ENCODE assay signal across 7 mouse cellular contexts in the genomic region with DNA sequence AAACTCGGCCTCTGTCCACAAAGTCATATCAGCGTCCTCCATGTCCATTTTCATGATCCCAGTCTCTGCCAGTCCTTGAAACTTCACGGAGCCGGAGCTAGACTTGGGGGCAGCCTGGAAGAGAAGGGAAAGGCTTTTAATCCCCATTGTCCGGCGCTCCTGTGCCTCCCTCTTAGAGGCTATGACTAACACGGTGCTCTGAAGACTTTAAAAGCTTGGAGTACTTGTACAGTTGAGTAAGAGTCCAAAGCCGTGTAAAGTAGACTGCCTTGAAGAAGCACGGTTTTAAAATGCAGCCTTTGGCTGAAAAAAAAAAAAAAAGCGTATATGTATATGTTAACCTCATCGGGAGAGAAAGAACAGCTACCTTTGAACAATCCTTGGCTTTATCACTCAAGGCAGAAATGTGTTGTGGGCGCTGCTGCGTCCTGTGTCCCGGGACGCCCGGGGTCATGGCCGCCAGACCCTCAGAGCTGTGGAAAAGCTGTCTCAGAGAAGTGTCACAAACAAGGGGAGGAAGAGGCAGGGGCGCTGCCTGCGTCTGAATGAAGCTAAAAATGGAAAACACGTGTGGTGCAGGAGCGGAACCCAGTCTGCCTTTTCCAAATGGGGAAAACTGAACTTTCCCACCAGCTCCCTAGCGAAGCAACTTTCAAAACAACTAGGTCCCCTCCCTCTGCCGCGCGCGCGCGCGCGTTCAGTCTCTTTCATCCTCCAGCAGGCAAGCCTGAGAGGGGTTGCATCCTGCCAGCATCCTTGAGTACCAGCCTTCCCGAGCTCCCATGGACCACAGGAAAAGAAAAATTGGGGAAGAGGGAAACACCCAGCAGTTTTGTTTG.
A peak's percentile ranks its signal among the peaks of the same experiment; 100 is the strongest.
DNase-seq lines count a peak whose midpoint lies in the region; ATAC-seq and TF ChIP-seq lines count a peak whose summit lies in the region.

No protein-coding gene starts in this region.

- peak; percentile 13 for DNase-seq in adrenal gland, adult 8-10 months
- peak; percentile 15 for DNase-seq in gastrocnemius, postnatal 25 days

- no peaks in the 10 kb centered on the region for H3K9me3 ChIP-seq in E14TG2a.4 (ENCODE audit: low read length)
- H3K9me3 ChIP-seq in intestine, embryonic 16.5 days (ENCODE audit: control insufficient read depth, low read length) = no peaks in the 10 kb centered on the region
- H3K9me3 ChIP-seq in lung, embryonic 15.5 days = no peaks in the 10 kb centered on the region
- no peaks in the 10 kb centered on the region for H3K9me3 ChIP-seq in stomach, embryonic 14.5 days (ENCODE audit: control insufficient read depth, low read depth, low read length)

- TF ChIP-seq CTCF in E14TG2a.4 (conservative IDR thresholded peaks at IDR 0.05; ENCODE audit: low read length) = no peak

- peak overlapping the region; percentile 92 for H3K27ac ChIP-seq in intestine, embryonic 16.5 days (ENCODE audit: low read length)
- no peak overlapping the region for H3K27ac ChIP-seq in lung, embryonic 15.5 days
- no peak overlapping the region for H3K27ac ChIP-seq in stomach, embryonic 14.5 days (ENCODE audit: low read length)

- H3K4me3 ChIP-seq in E14TG2a.4 (replicated peaks; ENCODE audit: low read length) = peak overlapping the region; percentile 83
- H3K4me3 ChIP-seq in intestine, embryonic 16.5 days (ENCODE audit: low read length) = peak overlapping the region; percentile 56
- peak overlapping the region; percentile 56 for H3K4me3 ChIP-seq in lung, embryonic 15.5 days
- H3K4me3 ChIP-seq in stomach, embryonic 14.5 days (ENCODE audit: low read depth, low read length) = peak overlapping the region; percentile 46

- peaks cover 73% of the 10 kb centered on the region for H3K4me1 ChIP-seq in E14TG2a.4 (replicated peaks; ENCODE audit: low read depth, low read length)
- peaks cover 8% of the 10 kb centered on the region for H3K4me1 ChIP-seq in intestine, embryonic 16.5 days (ENCODE audit: control insufficient read depth, insufficient read depth, low read length)
- peaks cover 33% of the 10 kb centered on the region for H3K4me1 ChIP-seq in lung, embryonic 15.5 days
- H3K4me1 ChIP-seq in stomach, embryonic 14.5 days (ENCODE audit: control insufficient read depth, insufficient read depth, low read length) = peaks cover 3% of the 10 kb centered on the region; the same call in 1 of the 2 replicates

- peak overlapping the region; percentile 73 for H3K9ac ChIP-seq in intestine, embryonic 16.5 days (ENCODE audit: low read depth, low read length)
- H3K9ac ChIP-seq in lung, embryonic 15.5 days = 0 out of 2 replicates have a peak overlapping the region, but pooled peaks have one; percentile 18
- H3K9ac ChIP-seq in stomach, embryonic 14.5 days (replicated peaks; ENCODE audit: low read depth, low read length) = no peak overlapping the region

- ATAC-seq in intestine, embryonic 16.5 days = no peak
- ATAC-seq in lung, embryonic 15.5 days (ENCODE audit: borderline replicate concordance, extremely low read depth, low FRiP score, low TSS enrichment) = no peak
- ATAC-seq in stomach, embryonic 14.5 days (ENCODE audit: insufficient number of reproducible peaks, insufficient read depth, low FRiP score, low read depth) = no peak
- no peak for ATAC-seq in inflammation-experienced regulatory T-cells, adult 6 months

- peaks cover 24% of the 10 kb centered on the region for H3K27me3 ChIP-seq in E14TG2a.4 (ENCODE audit: insufficient read depth, low read length)
- H3K27me3 ChIP-seq in intestine, embryonic 16.5 days (replicated peaks; ENCODE audit: control insufficient read depth, insufficient read depth, low read length) = no peaks in the 10 kb centered on the region
- H3K27me3 ChIP-seq in lung, embryonic 15.5 days = peaks cover 21% of the 10 kb centered on the region
- no peaks in the 10 kb centered on the region; the same call in 1 of the 2 replicates for H3K27me3 ChIP-seq in stomach, embryonic 14.5 days (ENCODE audit: control insufficient read depth, insufficient read depth, low read length)

- H3K4me2 ChIP-seq in intestine, embryonic 16.5 days (ENCODE audit: low read depth, low read length) = peak overlapping the region; percentile 73
- H3K4me2 ChIP-seq in lung, embryonic 15.5 days = peak overlapping the region; percentile 94
- H3K4me2 ChIP-seq in stomach, embryonic 14.5 days (replicated peaks; ENCODE audit: low read depth, low read length) = peak overlapping the region; percentile 77

- H3K36me3 ChIP-seq in E14TG2a.4 (ENCODE audit: insufficient read depth, low read length) = peaks cover 14% of the 10 kb centered on the region
- H3K36me3 ChIP-seq in intestine, embryonic 16.5 days (ENCODE audit: control insufficient read depth, insufficient read depth, low read length) = no peaks in the 10 kb centered on the region
- no peaks in the 10 kb centered on the region for H3K36me3 ChIP-seq in lung, embryonic 15.5 days
- no peaks in the 10 kb centered on the region for H3K36me3 ChIP-seq in stomach, embryonic 14.5 days (ENCODE audit: control insufficient read depth, insufficient read depth, low read length)

- WGBS in intestine, embryonic 16.5 days = 2% methylated on average over 31 of the region's 31 CpGs
- 2% methylated on average over 31 of the region's 31 CpGs for WGBS in lung, embryonic 15.5 days
- WGBS in stomach, embryonic 14.5 days = under 1% methylated on average over 31 of the region's 31 CpGs
